Mouse (Mus musculus) cerebellum, adult (tissue): Measurements from ENCODE around the gene Ino80d.

Experiments
- ATAC-seq: cut with Nextera tagmentation; 2 replicates; pipeline ENCODE4 v1.9.2; 2017; ENCODE audit warnings: mild to moderate bottlenecking, moderate library complexity, mixed read lengths; ENCODE audit not compliant: insufficient number of reproducible peaks, low FRiP score, low TSS enrichment

Gene Ino80d

GRCm38 (mm10) chr1:63110536-63111285 lies 3.8 kb downstream of the Ino80d start:
- ATAC-seq, result no peak

- ATAC-seq, result 0 out of 2 replicates have a peak, but pooled peaks have one; percentile 26
Observed at GRCm38 (mm10) chr1:63107614-63108327, 6.7 kb downstream of the Ino80d start.

GRCm38 (mm10) chr1:63102758-63103451 lies 11.6 kb downstream of the Ino80d start:
- ATAC-seq, result no peak

GRCm38 (mm10) chr1:63100196-63100595 lies 14.3 kb downstream of the Ino80d start:
- ATAC-seq, result no peak

GRCm38 (mm10) chr1:63098831-63099230 lies 15.6 kb downstream of the Ino80d start:
- ATAC-seq, result no peak

- ATAC-seq, result no peak
Observed at GRCm38 (mm10) chr1:63096071-63096470, 18.4 kb downstream of the Ino80d start.

GRCm38 (mm10) chr1:63089795-63090194 lies 24.7 kb downstream of the Ino80d start:
- no peak for ATAC-seq

- ATAC-seq, result no peak
Observed at GRCm38 (mm10) chr1:63088614-63089013, 25.9 kb downstream of the Ino80d start.

GRCm38 (mm10) chr1:63080277-63080676 lies 34.2 kb downstream of the Ino80d start:
- no peak for ATAC-seq

- peak; percentile 65; the same call in 1 of the 2 replicates for ATAC-seq
Observed at GRCm38 (mm10) chr1:63076383-63076782, 38.1 kb downstream of the Ino80d start.

GRCm38 (mm10) chr1:63071379-63071778 lies 43.1 kb downstream of the Ino80d start:
- ATAC-seq, result no peak

GRCm38 (mm10) chr1:63058361-63058760 lies 56.1 kb downstream of the Ino80d start:
- no peak for ATAC-seq

- no peak for ATAC-seq
Observed at GRCm38 (mm10) chr1:63057849-63058248, 56.6 kb downstream of the Ino80d start.

GRCm38 (mm10) chr1:63057318-63057717 lies 57.1 kb downstream of the Ino80d start:
- 0 out of 2 replicates have a peak, but pooled peaks have one; percentile 24 for ATAC-seq

- no peak for ATAC-seq
Observed at GRCm38 (mm10) chr1:63055386-63055785, 59.1 kb downstream of the Ino80d start.

- no peak for ATAC-seq
Observed at GRCm38 (mm10) chr1:63050866-63051265, 63.6 kb downstream of the Ino80d start.

GRCm38 (mm10) chr1:63049977-63050376 lies 64.5 kb downstream of the Ino80d start:
- ATAC-seq, result peak; percentile 86

GRCm38 (mm10) chr1:63047983-63048382 lies 66.5 kb downstream of the Ino80d start:
- ATAC-seq, result no peak

GRCm38 (mm10) chr1:63032929-63033328 lies 81.5 kb downstream of the Ino80d start:
- no peak for ATAC-seq

- ATAC-seq, result no peak
Observed at GRCm38 (mm10) chr1:63019916-63020315, 94.6 kb downstream of the Ino80d start.
